Mouse (Mus musculus): ENCODE results near the gene Il19.

GRCm38 (mm10) chr1:130918323-130918980 lies 21.5 kb downstream of the Il19 start:
- TF ChIP-seq ZNF384 (IDR thresholded peaks at IDR 0.05; ENCODE audit: low read depth, low read length) (no peak), HCFC1 (IDR thresholded peaks at IDR 0.05; ENCODE audit: borderline replicate concordance, insufficient read depth, low read length) (no peak), MAFK (IDR thresholded peaks at IDR 0.05; ENCODE audit: insufficient read depth, low read depth, low read length) (peak; percentile 97), CHD2 (IDR thresholded peaks at IDR 0.05; ENCODE audit: low read depth, low read length) (no peak), ZC3H11A (IDR thresholded peaks at IDR 0.05; ENCODE audit: borderline replicate concordance, low read depth, low read length) (no peak)
